Mouse (Mus musculus): ENCODE data around the gene Vps35l. TPM values are rescaled to one million over a fixed set of nuclear protein-coding genes. Genes with fewer than 3 reads are reported as not detected.

Gene Vps35l
- polyA plus RNA-seq, 1 experiment from 2014 or later, result 63.4 TPM

- ATAC-seq (ENCODE audit: insufficient read depth), result peak; percentile 96
- 0 out of 2 replicates have a peak, but pooled peaks cover 6% of the 10 kb centered on the region for H3K4me1 ChIP-seq (ENCODE audit: insufficient read depth)
- H3K9me3 ChIP-seq (ENCODE audit: low read depth, low read length), result no peaks in the 10 kb centered on the region
- no peaks in the 10 kb centered on the region for H3K27me3 ChIP-seq (ENCODE audit: insufficient read depth, low read length)
- H3K4me2 ChIP-seq, result peak within 1 kb of the TSS; percentile 70
- peaks cover 3% of the 10 kb centered on the region; the same call in 1 of the 2 replicates for H3K36me3 ChIP-seq (ENCODE audit: insufficient read depth)
- peak within 1 kb of the TSS; percentile 83 for H3K27ac ChIP-seq (ENCODE audit: low read depth)
- peak within 1 kb of the TSS; percentile 87 for H3K4me3 ChIP-seq (ENCODE audit: low read depth, low read length)
- peak; percentile 93 for DNase-seq
- no peak for TF ChIP-seq CTCF (IDR thresholded peaks at IDR 0.05; ENCODE audit: low read depth)
- WGBS, result under 1% methylated on average over 66 of the region's 66 CpGs
- peak within 1 kb of the TSS; percentile 83 for H3K9ac ChIP-seq
Measured at GRCm38 (mm10) chr7:118705101-118705961, 34.7 kb upstream of the Vps35l start, which contains the start of gene Gde1. Gene Gde1, minus strand, starts transcription at chr7:118705778.

GRCm38 (mm10) chr7:118706051-118706450 is 34.0 kb upstream of the Vps35l start:
- 30% methylated on average over 6 of the region's 6 CpGs for WGBS
- DNase-seq (no peak), ATAC-seq (ENCODE audit: insufficient read depth) (peak; percentile 9; the same call in 1 of the 2 replicates)
- no peak for TF ChIP-seq CTCF (IDR thresholded peaks at IDR 0.05; ENCODE audit: low read depth)
- Histone ChIP-seq H3K4me3 (ENCODE audit: low read depth, low read length) (peak overlapping the region; percentile 87), H3K27me3 (ENCODE audit: insufficient read depth, low read length) (no peaks in the 10 kb centered on the region), H3K9me3 (ENCODE audit: low read depth, low read length) (no peaks in the 10 kb centered on the region), H3K9ac (peak overlapping the region; percentile 83; the same call in 1 of the 2 replicates), H3K4me2 (peak overlapping the region; percentile 70), H3K36me3 (ENCODE audit: insufficient read depth) (peaks cover 3% of the 10 kb centered on the region; the same call in 1 of the 2 replicates), H3K27ac (ENCODE audit: low read depth) (no peak overlapping the region; the same call in 1 of the 2 replicates), H3K4me1 (ENCODE audit: insufficient read depth) (0 out of 2 replicates have a peak, but pooled peaks cover 6% of the 10 kb centered on the region)

- Histone ChIP-seq H3K27me3 (ENCODE audit: insufficient read depth, low read length) (no peaks in the 10 kb centered on the region), H3K27ac (ENCODE audit: low read depth) (no peak overlapping the region; the same call in 1 of the 2 replicates)
- no peak for ATAC-seq (ENCODE audit: insufficient read depth)
Measured at GRCm38 (mm10) chr7:118706488-118706887, 33.5 kb upstream of the Vps35l start.

GRCm38 (mm10) chr7:118707216-118707615 is 32.8 kb upstream of the Vps35l start:
- Histone ChIP-seq H3K4me2 (no peak overlapping the region), H3K36me3 (ENCODE audit: insufficient read depth) (no peaks in the 10 kb centered on the region), H3K9me3 (ENCODE audit: low read depth, low read length) (no peaks in the 10 kb centered on the region), H3K27ac (ENCODE audit: low read depth) (no peak overlapping the region), H3K4me3 (ENCODE audit: low read depth, low read length) (no peak overlapping the region), H3K9ac (no peak overlapping the region), H3K27me3 (ENCODE audit: insufficient read depth, low read length) (no peaks in the 10 kb centered on the region), H3K4me1 (ENCODE audit: insufficient read depth) (0 out of 2 replicates have a peak, but pooled peaks cover 6% of the 10 kb centered on the region)
- DNase-seq, result no peak
- ATAC-seq (ENCODE audit: insufficient read depth), result no peak
- 54% methylated on average over 2 of the region's 2 CpGs for WGBS
- no peak for TF ChIP-seq CTCF (IDR thresholded peaks at IDR 0.05; ENCODE audit: low read depth)

More at GRCm38 (mm10) chr7:118706488-118706887, 33.5 kb upstream of the Vps35l start:
- Histone ChIP-seq H3K4me2 (no peak overlapping the region), H3K36me3 (ENCODE audit: insufficient read depth) (peaks cover 3% of the 10 kb centered on the region; the same call in 1 of the 2 replicates), H3K4me1 (ENCODE audit: insufficient read depth) (0 out of 2 replicates have a peak, but pooled peaks cover 6% of the 10 kb centered on the region), H3K9ac (no peak overlapping the region), H3K9me3 (ENCODE audit: low read depth, low read length) (no peaks in the 10 kb centered on the region), H3K4me3 (ENCODE audit: low read depth, low read length) (no peak overlapping the region)
- DNase-seq, result no peak
- WGBS, result 79% methylated on average over 5 of the region's 5 CpGs
- no peak for TF ChIP-seq CTCF (IDR thresholded peaks at IDR 0.05; ENCODE audit: low read depth)

GRCm38 (mm10) chr7:118708002-118708401 is 32.0 kb upstream of the Vps35l start:
- DNase-seq (peak; percentile 40), ATAC-seq (ENCODE audit: insufficient read depth) (no peak)
- no peaks in the 10 kb centered on the region for H3K36me3 ChIP-seq (ENCODE audit: insufficient read depth)
- H3K27ac ChIP-seq (ENCODE audit: low read depth), result no peak overlapping the region
- H3K27me3 ChIP-seq (ENCODE audit: insufficient read depth, low read length), result no peaks in the 10 kb centered on the region
- H3K4me2 ChIP-seq, result no peak overlapping the region
- H3K9ac ChIP-seq, result no peak overlapping the region
- no peak for TF ChIP-seq CTCF (IDR thresholded peaks at IDR 0.05; ENCODE audit: low read depth)
- no peaks in the 10 kb centered on the region for H3K9me3 ChIP-seq (ENCODE audit: low read depth, low read length)
- H3K4me3 ChIP-seq (ENCODE audit: low read depth, low read length), result no peak overlapping the region
- 51% methylated on average over 4 of the region's 4 CpGs for WGBS
- peaks cover 7% of the 10 kb centered on the region for H3K4me1 ChIP-seq (ENCODE audit: insufficient read depth)

- WGBS, result 64% methylated on average over 5 of the region's 5 CpGs
- Histone ChIP-seq H3K27ac (ENCODE audit: low read depth) (no peak overlapping the region), H3K9ac (no peak overlapping the region), H3K4me1 (ENCODE audit: insufficient read depth) (peaks cover 3% of the 10 kb centered on the region), H3K36me3 (ENCODE audit: insufficient read depth) (0 out of 2 replicates have a peak, but pooled peaks cover 2% of the 10 kb centered on the region), H3K9me3 (ENCODE audit: low read depth, low read length) (no peaks in the 10 kb centered on the region), H3K27me3 (ENCODE audit: insufficient read depth, low read length) (no peaks in the 10 kb centered on the region), H3K4me2 (no peak overlapping the region), H3K4me3 (ENCODE audit: low read depth, low read length) (no peak overlapping the region)
- no peak for TF ChIP-seq CTCF (IDR thresholded peaks at IDR 0.05; ENCODE audit: low read depth)
- ATAC-seq (ENCODE audit: insufficient read depth) (no peak), DNase-seq (no peak)
Measured at GRCm38 (mm10) chr7:118710776-118711175, 29.2 kb upstream of the Vps35l start.
